Mouse (Mus musculus): ENCODE measurements around the gene Tbx1. TPM values are rescaled to one million over a fixed set of nuclear protein-coding genes. Genes with fewer than 3 reads are reported as not detected.
A peak's percentile ranks its signal among the peaks of the same experiment; 100 is the strongest.

Gene Tbx1
- polyA plus RNA-seq, 1 experiment from 2014 or later = 6.4 TPM

GRCm38 (mm10) chr16:18621362-18622001, 31.0 kb upstream of the Tbx1 start:
- Histone ChIP-seq H3K4me3 (peak overlapping the region; percentile 52), H3K27ac (no peak overlapping the region), H3K36me3 (peaks cover 31% of the 10 kb centered on the region), H3K4me2 (peak overlapping the region; percentile 97), H3K9ac (0 out of 2 replicates have a peak overlapping the region, but pooled peaks have one; percentile 39), H3K27me3 (peaks cover 84% of the 10 kb centered on the region), H3K4me1 (peaks cover 35% of the 10 kb centered on the region), H3K9me3 (no peaks in the 10 kb centered on the region)
- ATAC-seq (ENCODE audit: insufficient number of reproducible peaks, low FRiP score, low TSS enrichment, low read depth) = no peak
- 9% methylated on average over 38 of the region's 38 CpGs for WGBS

DNA sequence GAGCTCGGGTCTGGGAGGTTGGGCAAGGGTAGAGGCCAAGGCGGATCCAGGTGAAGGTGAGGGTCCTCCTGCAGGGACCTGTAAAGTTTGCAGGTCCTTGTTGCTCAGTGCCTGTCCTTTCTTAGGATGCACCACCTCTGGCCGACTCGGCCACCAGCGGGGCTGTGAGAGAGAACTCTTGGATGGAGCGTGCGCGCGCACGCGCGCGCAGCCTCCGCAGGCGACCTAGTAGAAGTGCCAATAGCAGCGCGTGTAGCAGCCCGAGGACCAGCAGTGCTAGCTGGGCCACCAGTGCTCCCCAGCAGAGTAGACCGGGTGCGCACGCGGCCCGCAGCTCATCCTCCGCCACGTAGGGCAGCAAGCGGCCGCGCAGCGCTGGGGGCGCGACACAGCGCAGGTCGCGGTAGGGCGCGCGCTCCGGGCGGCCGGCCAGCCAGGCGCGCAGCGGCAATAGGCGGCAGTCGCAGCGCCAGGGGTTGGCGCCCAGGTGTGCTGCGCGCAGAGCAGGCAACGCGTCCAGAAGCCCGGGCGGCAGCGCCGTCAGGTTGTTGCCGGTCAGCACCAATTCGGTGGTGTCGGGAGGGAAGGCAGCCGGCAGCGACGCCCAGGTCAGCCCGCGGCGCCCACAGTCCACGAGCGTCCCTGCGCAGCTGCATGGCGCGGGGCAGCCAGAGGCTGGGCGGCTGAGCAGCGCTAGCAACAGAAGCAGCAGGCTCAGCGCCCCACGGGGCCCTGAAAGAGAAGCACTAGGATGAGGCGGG, 30.3 kb upstream of the Tbx1 start:
- H3K4me1 ChIP-seq = peaks cover 28% of the 10 kb centered on the region
- ATAC-seq (ENCODE audit: insufficient number of reproducible peaks, low FRiP score, low TSS enrichment, low read depth) = no peak
- peaks cover 31% of the 10 kb centered on the region for H3K36me3 ChIP-seq
- H3K9me3 ChIP-seq = no peaks in the 10 kb centered on the region
- WGBS = 2% methylated on average over 72 of the region's 74 CpGs
- peak overlapping the region; percentile 39; the same call in 1 of the 2 replicates for H3K9ac ChIP-seq
- peak overlapping the region; percentile 97 for H3K4me2 ChIP-seq
- peaks cover 86% of the 10 kb centered on the region for H3K27me3 ChIP-seq
- H3K27ac ChIP-seq = no peak overlapping the region
- H3K4me3 ChIP-seq = peak overlapping the region; percentile 52

GRCm38 (mm10) chr16:18620201-18620600, 29.7 kb upstream of the Tbx1 start:
- H3K9ac ChIP-seq = no peak overlapping the region
- peak overlapping the region; percentile 52 for H3K4me3 ChIP-seq
- WGBS = 31% methylated on average over 6 of the region's 6 CpGs
- H3K27ac ChIP-seq = no peak overlapping the region
- ATAC-seq (ENCODE audit: insufficient number of reproducible peaks, low FRiP score, low TSS enrichment, low read depth) = no peak
- peak overlapping the region; percentile 97 for H3K4me2 ChIP-seq
- H3K9me3 ChIP-seq = no peaks in the 10 kb centered on the region
- peaks cover 80% of the 10 kb centered on the region for H3K27me3 ChIP-seq
- H3K36me3 ChIP-seq = peaks cover 31% of the 10 kb centered on the region
- H3K4me1 ChIP-seq = peaks cover 25% of the 10 kb centered on the region

GRCm38 (mm10) chr16:18619110-18619509, 28.6 kb upstream of the Tbx1 start:
- 71% methylated on average over 4 of the region's 4 CpGs for WGBS
- peaks cover 25% of the 10 kb centered on the region for H3K4me1 ChIP-seq
- H3K36me3 ChIP-seq = peaks cover 20% of the 10 kb centered on the region
- no peak overlapping the region for H3K4me2 ChIP-seq
- H3K9me3 ChIP-seq = no peaks in the 10 kb centered on the region
- no peak for ATAC-seq (ENCODE audit: insufficient number of reproducible peaks, low FRiP score, low TSS enrichment, low read depth)
- H3K27me3 ChIP-seq = peaks cover 69% of the 10 kb centered on the region
- no peak overlapping the region for H3K4me3 ChIP-seq
- no peak overlapping the region for H3K27ac ChIP-seq
- H3K9ac ChIP-seq = no peak overlapping the region

GRCm38 (mm10) chr16:18618297-18618696, 27.8 kb upstream of the Tbx1 start:
- no peak overlapping the region for H3K27ac ChIP-seq
- peaks cover 61% of the 10 kb centered on the region for H3K27me3 ChIP-seq

DNA sequence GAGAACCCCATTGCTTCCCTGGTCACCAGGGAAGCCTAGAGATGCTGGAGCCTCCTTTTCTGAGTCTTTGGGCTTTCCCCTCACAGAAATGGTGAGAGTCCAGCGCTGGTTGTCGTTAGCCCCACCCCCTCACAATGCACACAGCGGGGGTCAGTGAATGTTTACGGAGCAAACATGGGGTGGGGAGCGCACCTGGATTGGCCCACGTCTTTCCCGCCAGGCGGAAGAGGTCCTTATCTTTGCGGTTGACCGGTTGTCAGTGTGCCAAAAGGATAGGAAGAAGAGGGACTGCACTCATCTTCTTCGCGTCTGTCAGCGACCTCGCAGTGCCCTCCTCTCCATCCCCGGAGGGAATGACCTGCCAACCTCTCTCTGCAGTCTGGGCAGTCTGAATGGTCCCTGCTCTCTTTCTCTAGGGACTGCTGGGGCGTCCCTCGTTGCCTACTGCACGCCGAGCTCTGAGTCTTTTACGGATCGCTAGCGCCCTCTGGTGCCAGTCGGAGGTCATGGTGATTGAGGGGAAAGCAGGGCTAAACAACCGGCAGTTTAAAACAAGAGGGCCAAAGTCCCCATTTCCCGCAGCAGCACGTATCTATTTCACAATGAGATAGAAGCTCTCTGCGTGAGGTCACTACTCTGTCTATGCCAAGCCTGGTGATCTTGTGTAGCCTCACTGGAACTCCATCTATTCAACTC, 27.0 kb upstream of the Tbx1 start:
- 4% methylated on average over 27 of the region's 27 CpGs for WGBS
- peak overlapping the region; percentile 29 for H3K4me3 ChIP-seq
- H3K36me3 ChIP-seq = peaks cover 4% of the 10 kb centered on the region
- H3K27me3 ChIP-seq = peaks cover 53% of the 10 kb centered on the region
- H3K4me1 ChIP-seq = peaks cover 25% of the 10 kb centered on the region
- no peak overlapping the region for H3K27ac ChIP-seq
- ATAC-seq (ENCODE audit: insufficient number of reproducible peaks, low FRiP score, low TSS enrichment, low read depth) = no peak
- peak overlapping the region; percentile 68 for H3K4me2 ChIP-seq
- no peak overlapping the region for H3K9ac ChIP-seq
- no peaks in the 10 kb centered on the region for H3K9me3 ChIP-seq

More at GRCm38 (mm10) chr16:18618297-18618696, 27.8 kb upstream of the Tbx1 start:
- H3K4me2 ChIP-seq = no peak overlapping the region
- peaks cover 12% of the 10 kb centered on the region for H3K36me3 ChIP-seq
- H3K9me3 ChIP-seq = no peaks in the 10 kb centered on the region
- peaks cover 25% of the 10 kb centered on the region for H3K4me1 ChIP-seq
- H3K4me3 ChIP-seq = no peak overlapping the region
- WGBS = 84% methylated on average over 2 of the region's 2 CpGs
- no peak overlapping the region for H3K9ac ChIP-seq
- no peak for ATAC-seq (ENCODE audit: insufficient number of reproducible peaks, low FRiP score, low TSS enrichment, low read depth)

GRCm38 (mm10) chr16:18613301-18613700, 22.8 kb upstream of the Tbx1 start:
- Histone ChIP-seq H3K4me2 (no peak overlapping the region), H3K9ac (no peak overlapping the region), H3K9me3 (no peaks in the 10 kb centered on the region), H3K4me1 (peaks cover 15% of the 10 kb centered on the region), H3K4me3 (no peak overlapping the region), H3K27ac (no peak overlapping the region), H3K27me3 (peaks cover 34% of the 10 kb centered on the region), H3K36me3 (no peaks in the 10 kb centered on the region)
- WGBS = 51% methylated on average over 3 of the region's 3 CpGs
- no peak for ATAC-seq (ENCODE audit: insufficient number of reproducible peaks, low FRiP score, low TSS enrichment, low read depth)

- Histone ChIP-seq H3K4me3 (no peak overlapping the region), H3K9me3 (no peaks in the 10 kb centered on the region), H3K36me3 (no peaks in the 10 kb centered on the region), H3K9ac (no peak overlapping the region), H3K4me2 (no peak overlapping the region), H3K27ac (no peak overlapping the region), H3K27me3 (peaks cover 28% of the 10 kb centered on the region), H3K4me1 (peaks cover 13% of the 10 kb centered on the region)
- WGBS = 38% methylated on average over 13 of the region's 13 CpGs
- no peak for ATAC-seq (ENCODE audit: insufficient number of reproducible peaks, low FRiP score, low TSS enrichment, low read depth)
These were observed 21.3 kb upstream of the Tbx1 start for GRCm38 (mm10) chr16:18611752-18612151.

DNA sequence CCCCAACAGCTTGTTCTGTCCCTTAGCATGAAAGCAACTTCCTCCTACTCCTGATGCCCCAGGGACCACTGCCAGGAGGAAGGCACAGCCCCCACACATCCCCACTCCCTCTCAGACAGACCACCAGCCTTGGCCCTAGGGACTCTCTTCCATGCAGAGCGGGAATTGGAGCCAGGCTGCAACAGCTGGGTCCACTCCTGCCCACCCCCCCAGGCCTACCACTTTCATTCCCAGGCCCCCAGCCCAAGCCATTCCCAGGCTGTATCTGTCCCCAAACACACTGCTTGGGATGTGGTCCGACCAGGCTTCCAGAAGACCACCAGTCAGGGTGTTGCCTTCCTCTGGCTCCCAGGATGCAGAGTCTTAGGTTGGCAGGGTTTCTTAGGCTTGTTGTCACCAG, 18.6 kb upstream of the Tbx1 start:
- Histone ChIP-seq H3K27me3 (peaks cover 23% of the 10 kb centered on the region; the same call in 1 of the 2 replicates), H3K27ac (no peak overlapping the region), H3K4me3 (no peak overlapping the region), H3K9ac (no peak overlapping the region), H3K4me2 (no peak overlapping the region), H3K9me3 (no peaks in the 10 kb centered on the region), H3K36me3 (no peaks in the 10 kb centered on the region), H3K4me1 (peaks cover 25% of the 10 kb centered on the region)
- 69% methylated on average over 2 of the region's 2 CpGs for WGBS
- no peak for ATAC-seq (ENCODE audit: insufficient number of reproducible peaks, low FRiP score, low TSS enrichment, low read depth)

DNA sequence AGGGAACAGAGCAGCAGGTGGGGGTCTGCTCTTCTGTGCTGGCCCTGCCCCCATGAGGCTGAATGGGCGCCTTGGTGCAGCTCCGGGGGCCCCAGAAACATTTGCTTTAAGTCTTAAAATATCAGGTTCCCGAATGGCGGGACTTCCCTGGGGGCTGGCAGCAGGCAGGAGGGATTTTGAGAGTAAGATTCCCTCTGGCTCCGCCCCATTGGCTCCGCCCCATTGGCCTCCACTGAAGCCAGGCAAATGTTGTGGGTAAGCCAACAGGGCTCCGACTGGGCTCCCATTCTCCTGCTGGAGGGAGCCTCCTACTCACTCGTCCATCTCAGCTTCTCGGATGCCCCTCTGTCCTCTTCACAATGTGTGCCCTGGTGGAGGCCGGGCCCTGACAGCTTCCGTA, 17.8 kb upstream of the Tbx1 start:
- Histone ChIP-seq H3K4me3 (no peak overlapping the region), H3K9ac (no peak overlapping the region), H3K27me3 (peaks cover 23% of the 10 kb centered on the region; the same call in 1 of the 2 replicates)

DNA sequence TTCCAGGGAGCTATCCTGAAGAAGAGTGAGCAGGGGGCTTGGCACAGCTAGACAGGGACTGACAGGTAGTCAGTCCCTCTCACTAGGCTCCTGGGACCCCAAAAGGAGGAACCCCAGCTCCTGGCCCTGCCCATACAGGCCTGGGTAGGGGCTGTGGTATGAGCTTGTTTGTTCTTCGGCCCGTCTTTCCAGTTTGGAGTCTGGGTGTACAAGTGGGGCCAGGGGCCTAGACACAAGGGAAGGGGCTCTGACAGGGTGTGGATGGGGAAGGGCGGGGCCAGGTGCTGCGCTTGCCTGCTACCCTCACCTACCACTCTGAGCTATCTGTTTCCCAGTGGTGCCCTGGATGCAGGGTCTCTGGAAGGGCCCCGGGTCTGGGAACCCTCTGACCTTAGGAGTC, 15.2 kb upstream of the Tbx1 start:
- Histone ChIP-seq H3K4me1 (peaks cover 41% of the 10 kb centered on the region), H3K4me3 (no peak overlapping the region), H3K9me3 (no peaks in the 10 kb centered on the region), H3K36me3 (no peaks in the 10 kb centered on the region), H3K27me3 (peaks cover 12% of the 10 kb centered on the region; the same call in 1 of the 2 replicates), H3K9ac (no peak overlapping the region), H3K27ac (no peak overlapping the region), H3K4me2 (no peak overlapping the region)
- no peak for ATAC-seq (ENCODE audit: insufficient number of reproducible peaks, low FRiP score, low TSS enrichment, low read depth)
- 71% methylated on average over 5 of the region's 5 CpGs for WGBS

More for the DNA sequence above, 17.8 kb upstream of the Tbx1 start:
- Histone ChIP-seq H3K4me2 (0 out of 2 replicates have a peak overlapping the region, but pooled peaks have one; percentile 14), H3K9me3 (no peaks in the 10 kb centered on the region), H3K36me3 (no peaks in the 10 kb centered on the region), H3K27ac (no peak overlapping the region), H3K4me1 (peaks cover 31% of the 10 kb centered on the region)
- WGBS = 9% methylated on average over 11 of the region's 11 CpGs
- no peak for ATAC-seq (ENCODE audit: insufficient number of reproducible peaks, low FRiP score, low TSS enrichment, low read depth)

Measured in limb, embryonic 15.5 days (tissue).